Mouse (Mus musculus) heart, adult 2 months (tissue): ENCODE measurements around the gene Tmsb15l. TPM values are rescaled to one million over a fixed set of nuclear protein-coding genes. Genes with fewer than 3 reads are reported as not detected.
"Not testable (repeated sequence)": the region's sequence is repeated elsewhere in the genome, so short reads cannot be mapped to it uniquely, and the experiment has no call there.

Source experiments
- DNase-seq, 2 experiments: peaks; one replicate each; pipeline ENCODE4 v3.0.0; 2021
- H3K27ac ChIP-seq: fragments of 200-600 bp; 2 replicates; pipeline ENCODE4 v1.8.1; 2022
- H3K27me3 ChIP-seq: fragments of 200-500 bp; 2 replicates; pipeline ENCODE4 v1.6.1; 2012; ENCODE audit warnings: mild to moderate bottlenecking, low read length, inconsistent platforms, mixed read lengths; ENCODE audit not compliant: control insufficient read depth, insufficient read depth
- H3K36me3 ChIP-seq: fragments of 200-500 bp; 2 replicates; pipeline ENCODE4 v1.6.1; 2012; ENCODE audit warnings: low read length, inconsistent platforms; ENCODE audit not compliant: control insufficient read depth, insufficient read depth
- H3K4me1 ChIP-seq: fragments of 200-500 bp; 2 replicates; pipeline ENCODE4 v1.6.1; 2011; ENCODE audit warnings: low read length; ENCODE audit not compliant: control insufficient read depth, insufficient read depth
- H3K4me3 ChIP-seq: fragments of 200-600 bp; 2 replicates; pipeline ENCODE4 v1.8.1; 2022
- H3K79me2 ChIP-seq: fragments of 200-500 bp; replicated peaks from 2 replicates; pipeline ENCODE4 v1.6.1; 2012; ENCODE audit warnings: mild to moderate bottlenecking, inconsistent platforms, low read length, moderate library complexity, mixed read lengths; ENCODE audit not compliant: control insufficient read depth, insufficient read depth
- H3K9ac ChIP-seq: fragments of 200-500 bp; 2 replicates; pipeline ENCODE4 v1.6.1; 2012; ENCODE audit warnings: low read depth, mild to moderate bottlenecking, control low read depth, inconsistent platforms, low read length, mixed read lengths
- CTCF ChIP-seq: fragments of 200-600 bp; IDR thresholded peaks from 2 replicates; pipeline ENCODE4 v1.8.1; 2022; ENCODE audit warnings: antibody characterized with exemption, mild to moderate bottlenecking, moderate library complexity
- EP300 ChIP-seq: fragments of 200-500 bp; IDR thresholded peaks from 2 replicates; pipeline ENCODE4 v1.6.1; 2011; ENCODE audit warnings: low read depth, low read length, control low read depth; ENCODE audit not compliant: insufficient read depth
- POLR2A ChIP-seq: fragments of 200-500 bp; IDR thresholded peaks from 2 replicates; pipeline ENCODE4 v1.6.1; 2011; ENCODE audit warnings: mild to moderate bottlenecking, low read depth, low read length, control low read depth; ENCODE audit not compliant: insufficient read depth
- WGBS: fragments of 180-500 bp; shearing (Covaris S2); methylation state at CpG from one replicate; pipeline ENCODE4 v1.1.7; 2018; 5-methylcytosine and 5-hydroxymethylcytosine counted together
- intact Hi-C: fragments of 180-260 bp; cut with DNase I; formaldehyde crosslinking; loops from one replicate; pipeline ENCODE4 v1.15.1; 2025
- polyA plus RNA-seq: library from polyadenylated mRNA; depleted of rRNA; stranded (reverse); fragments of >200 nt; gene quantifications from 2 replicates; pipeline ENCODE4 v1.2.3, GENCODE M21; 2012
- total RNA-seq, 2 experiments: library from RNA; stranded (reverse); gene quantifications; 2 replicates each; pipeline ENCODE4 v1.2.3; 2021

The Tmsb15l gene
- total and polyA plus RNA-seq, 3 experiments = 0.41 TPM; not detected in 2

GRCm38 (mm10) chrX:136992978-136993547 is 16.4 kb upstream of the Tmsb15l start, which contains the start of gene Zcchc18:
TSS of gene Zcchc18 (plus strand) at chrX:136993155.
- intact Hi-C loops = no loop called here

GRCm38 (mm10) chrX:136992191-136992965 is 15.7 kb upstream of the Tmsb15l start:
- TF ChIP-seq CTCF (no peak), EP300 (no peak), POLR2A (no peak)
- intact Hi-C loops = no loop called here
- Histone ChIP-seq H3K79me2 (no peaks in the 10 kb centered on the region), H3K4me1 (no peaks in the 10 kb centered on the region; the same call in 1 of the 2 replicates), H3K27me3 (peaks cover 3% of the 10 kb centered on the region; the same call in 1 of the 2 replicates), H3K9ac (no peak overlapping the region; the same call in 1 of the 2 replicates), H3K4me3 (peak overlapping the region; percentile 19; the same call in 1 of the 2 replicates), H3K27ac (no peak overlapping the region), H3K36me3 (no peaks in the 10 kb centered on the region)
- no peak for DNase-seq
- WGBS = 25% methylated on average over 19 of the region's 19 CpGs

More at GRCm38 (mm10) chrX:136992978-136993547, 16.4 kb upstream of the Tmsb15l start, which contains the start of gene Zcchc18:
- no peaks in the 10 kb centered on the region; the same call in 1 of the 2 replicates for H3K4me1 ChIP-seq
- peaks cover 3% of the 10 kb centered on the region; the same call in 1 of the 2 replicates for H3K27me3 ChIP-seq
- peak; percentile 31 to 50 for DNase-seq
- TF ChIP-seq POLR2A (no peak), EP300 (no peak), CTCF (no peak)
- peak within 1 kb of the TSS; percentile 19; the same call in 1 of the 2 replicates for H3K4me3 ChIP-seq
- peak within 1 kb of the TSS; percentile 25; the same call in 1 of the 2 replicates for H3K9ac ChIP-seq
- H3K79me2 ChIP-seq = no peaks in the 10 kb centered on the region
- 25% methylated on average over 26 of the region's 26 CpGs for WGBS
- H3K36me3 ChIP-seq = no peaks in the 10 kb centered on the region
- H3K27ac ChIP-seq = no peak within 1 kb of the TSS

GRCm38 (mm10) chrX:136991274-136991673 is 14.6 kb upstream of the Tmsb15l start:
- WGBS = 54% methylated on average over 2 of the region's 2 CpGs
- Histone ChIP-seq H3K9ac (no peak overlapping the region), H3K36me3 (no peaks in the 10 kb centered on the region), H3K4me1 (no peaks in the 10 kb centered on the region; the same call in 1 of the 2 replicates), H3K27ac (no peak overlapping the region), H3K27me3 (peaks cover 3% of the 10 kb centered on the region; the same call in 1 of the 2 replicates), H3K79me2 (no peaks in the 10 kb centered on the region), H3K4me3 (no peak overlapping the region)
- no peak for TF ChIP-seq CTCF
- TF ChIP-seq EP300 = no peak
- TF ChIP-seq POLR2A = no peak
- no peak for DNase-seq
- intact Hi-C loops = no loop called here

GRCm38 (mm10) chrX:136986039-136986438 is 9.4 kb upstream of the Tmsb15l start:
- no peak overlapping the region for H3K27ac ChIP-seq
- TF ChIP-seq POLR2A (no peak), EP300 (no peak), CTCF (no peak)
- H3K79me2 ChIP-seq = no peaks in the 10 kb centered on the region
- no peaks in the 10 kb centered on the region for H3K4me1 ChIP-seq
- intact Hi-C loops = no loop called here
- DNase-seq = no peak
- H3K4me3 ChIP-seq = no peak overlapping the region
- H3K9ac ChIP-seq = no peak overlapping the region
- H3K36me3 ChIP-seq = no peaks in the 10 kb centered on the region
- no peaks in the 10 kb centered on the region for H3K27me3 ChIP-seq

DNA sequence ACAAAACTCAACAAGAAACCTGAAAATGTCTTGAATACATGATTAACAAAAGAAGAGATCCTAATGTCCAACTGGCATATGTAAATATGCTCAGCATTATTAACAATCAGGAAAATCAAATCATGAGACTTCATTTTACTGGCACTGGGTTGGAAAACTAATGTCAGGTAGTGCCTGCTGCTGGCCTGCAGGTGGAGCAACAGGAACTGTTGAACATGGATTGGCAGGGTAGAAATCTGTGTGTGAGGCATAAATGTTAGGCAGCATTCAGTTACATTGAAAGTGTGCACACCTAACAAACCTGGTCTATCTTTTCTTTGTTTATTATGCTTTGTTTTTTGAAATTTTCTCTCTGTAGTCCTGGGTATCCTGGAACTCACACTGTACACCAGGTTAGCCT is 1.9 kb upstream of the Tmsb15l start:
- intact Hi-C loops = no loop called here
- Histone ChIP-seq H3K4me3 (no peak overlapping the region), H3K79me2 (no peaks in the 10 kb centered on the region), H3K27me3 (no peaks in the 10 kb centered on the region), H3K27ac (no peak overlapping the region), H3K9ac (no peak overlapping the region), H3K4me1 (no peaks in the 10 kb centered on the region), H3K36me3 (no peaks in the 10 kb centered on the region)
- no peak for DNase-seq
- no peak for TF ChIP-seq EP300
- TF ChIP-seq CTCF = peak; percentile 58

DNA sequence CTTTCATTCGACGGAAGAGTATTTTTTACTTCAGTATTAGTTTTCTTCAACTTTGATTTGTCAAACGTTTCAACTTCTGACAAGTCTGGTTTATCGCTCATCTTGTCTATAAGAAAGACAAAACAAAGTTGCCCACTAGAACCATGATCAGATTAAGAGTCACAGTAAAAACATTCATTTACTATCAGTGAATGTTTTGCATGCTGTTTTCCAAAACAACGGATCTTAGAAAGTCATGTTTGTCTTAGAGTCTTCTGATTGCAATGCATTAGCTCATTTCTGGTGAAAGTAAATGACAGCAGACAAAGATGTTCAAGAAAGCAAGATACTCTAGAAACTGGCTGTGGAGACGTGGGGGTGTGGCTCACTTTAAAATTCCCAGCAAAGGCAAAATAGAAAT is 1.3 kb downstream of the Tmsb15l start, which contains the start of gene Tmsb15b2:
Gene Tmsb15b2, minus strand, starts transcription at position 101 of the 400 bp plus-strand sequence.
- H3K36me3 ChIP-seq, H3K27me3 ChIP-seq, H3K4me1 ChIP-seq, H3K4me3 ChIP-seq, DNase-seq, H3K9ac ChIP-seq, H3K79me2 ChIP-seq, H3K27ac ChIP-seq, intact Hi-C loops: not testable (repeated sequence)
- WGBS = 82% methylated on average over 6 of the region's 6 CpGs
